Mouse (Mus musculus) neural tube, embryonic 14.5 days (tissue): ENCODE measurements at regions not wholly inside any gene's neighbourhood (a gene's known extent, or its start where the extent isn't known, plus 50 kb on each side); places are given as distances from the start of the nearest gene placed in this dataset.

ENCODE experiments used
- ATAC-seq: fragments of 200-750 bp; cut with Nextera tagmentation; 2 replicates; pipeline ENCODE4 v1.8.0; 2017; ENCODE audit warnings: low read depth, mild to moderate bottlenecking, moderate TSS enrichment, moderate library complexity
- H3K27ac ChIP-seq: fragments of 300-500 bp; sonication (generic); 2 replicates; pipeline ENCODE4 v1.5.1; 2014; ENCODE audit warnings: low read depth, mild to moderate bottlenecking, control low read depth, low read length, moderate library complexity, mixed read lengths
- H3K27me3 ChIP-seq: fragments of 300-500 bp; sonication (generic); 2 replicates; pipeline ENCODE4 v1.6.1; 2014; ENCODE audit warnings: low read length; ENCODE audit not compliant: control insufficient read depth, insufficient read depth
- H3K36me3 ChIP-seq: fragments of 300-500 bp; sonication (generic); 2 replicates; pipeline ENCODE4 v1.6.1; 2014; ENCODE audit warnings: low read length, mixed read lengths; ENCODE audit not compliant: control insufficient read depth, insufficient read depth
- H3K4me1 ChIP-seq: fragments of 300-500 bp; sonication (generic); 2 replicates; pipeline ENCODE4 v1.6.1; 2014; ENCODE audit warnings: low read length; ENCODE audit not compliant: control insufficient read depth, insufficient read depth
- H3K4me2 ChIP-seq: fragments of 300-500 bp; sonication (generic); 2 replicates; pipeline ENCODE4 v1.6.1; 2014; ENCODE audit warnings: mild to moderate bottlenecking, low read depth, low read length, control low read depth
- H3K4me3 ChIP-seq: fragments of 300-500 bp; sonication (generic); 2 replicates; pipeline ENCODE4 v1.5.1; 2014; ENCODE audit warnings: low read depth, low read length, control low read depth, mixed read lengths
- H3K9ac ChIP-seq: fragments of 300-500 bp; sonication (generic); replicated peaks from 2 replicates; pipeline ENCODE4 v1.6.1; 2014; ENCODE audit warnings: low read depth, mild to moderate bottlenecking, control low read depth, low read length, mixed read lengths
- H3K9me3 ChIP-seq: fragments of 300-500 bp; sonication (generic); 2 replicates; pipeline ENCODE4 v1.6.1; 2016; ENCODE audit warnings: low read length; ENCODE audit not compliant: control insufficient read depth
- WGBS: fragments of 180-500 bp; shearing (Covaris S2); extraction: QIAGEN DNeasy Blood & Tissue Kit; methylation state at CpG from one replicate; pipeline ENCODE4 v1.1.7; 2014; 5-methylcytosine and 5-hydroxymethylcytosine counted together

- Histone ChIP-seq H3K27ac (no peak overlapping the region), H3K4me2 (no peak overlapping the region), H3K27me3 (no peaks in the 10 kb centered on the region), H3K9ac (no peak overlapping the region), H3K4me3 (no peak overlapping the region), H3K9me3 (no peaks in the 10 kb centered on the region), H3K4me1 (no peaks in the 10 kb centered on the region), H3K36me3 (no peaks in the 10 kb centered on the region)
- ATAC-seq, result no peak
- WGBS, result 85% methylated on average over 8 of the region's 8 CpGs
Observed at GRCm38 (mm10) chr14:24751227-24751626, 264.3 kb downstream of the Rps24 start.

- Histone ChIP-seq H3K4me1 (peaks cover 6% of the 10 kb centered on the region; the same call in 1 of the 2 replicates), H3K9ac (no peak overlapping the region), H3K4me3 (no peak overlapping the region), H3K4me2 (no peak overlapping the region), H3K9me3 (no peaks in the 10 kb centered on the region), H3K27ac (no peak overlapping the region), H3K36me3 (no peaks in the 10 kb centered on the region), H3K27me3 (no peaks in the 10 kb centered on the region)
- no peak for ATAC-seq
- WGBS, result 45% methylated on average over 1 of the region's 1 CpGs
Observed at GRCm38 (mm10) chr14:24754753-24755152, 267.8 kb downstream of the Rps24 start.

GRCm38 (mm10) chr14:24755426-24756117 lies 268.6 kb downstream of the Rps24 start:
- Histone ChIP-seq H3K36me3 (no peaks in the 10 kb centered on the region), H3K4me3 (no peak overlapping the region), H3K4me1 (peaks cover 6% of the 10 kb centered on the region; the same call in 1 of the 2 replicates), H3K27ac (no peak overlapping the region), H3K4me2 (no peak overlapping the region), H3K9me3 (no peaks in the 10 kb centered on the region), H3K27me3 (no peaks in the 10 kb centered on the region), H3K9ac (no peak overlapping the region)
- WGBS, result 86% methylated on average over 12 of the region's 12 CpGs
- no peak for ATAC-seq

- no peak overlapping the region for H3K9ac ChIP-seq
- ATAC-seq, result no peak
- 69% methylated on average over 1 of the region's 1 CpGs for WGBS
- no peak overlapping the region for H3K27ac ChIP-seq
- H3K4me1 ChIP-seq, result peaks cover 6% of the 10 kb centered on the region; the same call in 1 of the 2 replicates
- no peaks in the 10 kb centered on the region for H3K36me3 ChIP-seq
- no peak overlapping the region for H3K4me2 ChIP-seq
- no peaks in the 10 kb centered on the region for H3K27me3 ChIP-seq
- H3K4me3 ChIP-seq, result no peak overlapping the region
- no peaks in the 10 kb centered on the region for H3K9me3 ChIP-seq
Observed at GRCm38 (mm10) chr14:24757302-24757701, 270.4 kb downstream of the Rps24 start.

GRCm38 (mm10) chr14:24757843-24758242 lies 270.9 kb downstream of the Rps24 start:
- H3K4me3 ChIP-seq, result no peak overlapping the region
- H3K4me2 ChIP-seq, result no peak overlapping the region
- H3K36me3 ChIP-seq, result no peaks in the 10 kb centered on the region
- 46% methylated on average over 1 of the region's 1 CpGs for WGBS
- no peaks in the 10 kb centered on the region for H3K9me3 ChIP-seq
- peaks cover 9% of the 10 kb centered on the region; the same call in 1 of the 2 replicates for H3K4me1 ChIP-seq
- no peak for ATAC-seq
- no peak overlapping the region for H3K27ac ChIP-seq
- no peak overlapping the region for H3K9ac ChIP-seq
- H3K27me3 ChIP-seq, result no peaks in the 10 kb centered on the region

GRCm38 (mm10) chr14:24760926-24761325 lies 274.0 kb downstream of the Rps24 start:
- Histone ChIP-seq H3K4me3 (no peak overlapping the region), H3K36me3 (no peaks in the 10 kb centered on the region), H3K9ac (no peak overlapping the region), H3K9me3 (no peaks in the 10 kb centered on the region), H3K4me1 (peaks cover 24% of the 10 kb centered on the region; the same call in 1 of the 2 replicates), H3K4me2 (no peak overlapping the region), H3K27me3 (no peaks in the 10 kb centered on the region), H3K27ac (no peak overlapping the region)
- WGBS, result 79% methylated on average over 1 of the region's 1 CpGs
- ATAC-seq, result no peak

GRCm38 (mm10) chr14:24762468-24763274 lies 275.7 kb downstream of the Rps24 start:
- Histone ChIP-seq H3K9me3 (no peaks in the 10 kb centered on the region), H3K27me3 (no peaks in the 10 kb centered on the region), H3K4me2 (no peak overlapping the region), H3K27ac (peak overlapping the region; percentile 70), H3K36me3 (no peaks in the 10 kb centered on the region), H3K4me1 (peaks cover 27% of the 10 kb centered on the region; the same call in 1 of the 2 replicates), H3K4me3 (no peak overlapping the region), H3K9ac (no peak overlapping the region)
- peak; percentile 82 for ATAC-seq
- WGBS, result 11% methylated on average over 7 of the region's 7 CpGs

- 29% methylated on average over 9 of the region's 9 CpGs for WGBS
- ATAC-seq, result peak; percentile 38
- no peak overlapping the region for H3K4me2 ChIP-seq
Observed at GRCm38 (mm10) chr14:24763275-24763812, 276.4 kb downstream of the Rps24 start.

GRCm38 (mm10) chr14:24763845-24764244 lies 276.9 kb downstream of the Rps24 start:
- Histone ChIP-seq H3K4me2 (no peak overlapping the region), H3K9ac (no peak overlapping the region), H3K27me3 (no peaks in the 10 kb centered on the region), H3K27ac (peak overlapping the region; percentile 58), H3K9me3 (no peaks in the 10 kb centered on the region), H3K4me3 (no peak overlapping the region), H3K36me3 (no peaks in the 10 kb centered on the region), H3K4me1 (peaks cover 24% of the 10 kb centered on the region; the same call in 1 of the 2 replicates)
- WGBS, result 47% methylated on average over 7 of the region's 7 CpGs
- ATAC-seq, result no peak

More at GRCm38 (mm10) chr14:24763275-24763812, 276.4 kb downstream of the Rps24 start:
- Histone ChIP-seq H3K27me3 (no peaks in the 10 kb centered on the region), H3K4me3 (no peak overlapping the region), H3K9ac (no peak overlapping the region), H3K9me3 (no peaks in the 10 kb centered on the region), H3K4me1 (peaks cover 27% of the 10 kb centered on the region; the same call in 1 of the 2 replicates), H3K36me3 (no peaks in the 10 kb centered on the region), H3K27ac (peak overlapping the region; percentile 58)
